Mouse (Mus musculus): Measurements from ENCODE around the gene Rae1. TPM values are rescaled to one million over a fixed set of nuclear protein-coding genes. Genes with fewer than 3 reads are reported as not detected.

The Rae1 gene
- polyA plus RNA-seq, 1 experiment from 2014 or later: 146 TPM

DNA sequence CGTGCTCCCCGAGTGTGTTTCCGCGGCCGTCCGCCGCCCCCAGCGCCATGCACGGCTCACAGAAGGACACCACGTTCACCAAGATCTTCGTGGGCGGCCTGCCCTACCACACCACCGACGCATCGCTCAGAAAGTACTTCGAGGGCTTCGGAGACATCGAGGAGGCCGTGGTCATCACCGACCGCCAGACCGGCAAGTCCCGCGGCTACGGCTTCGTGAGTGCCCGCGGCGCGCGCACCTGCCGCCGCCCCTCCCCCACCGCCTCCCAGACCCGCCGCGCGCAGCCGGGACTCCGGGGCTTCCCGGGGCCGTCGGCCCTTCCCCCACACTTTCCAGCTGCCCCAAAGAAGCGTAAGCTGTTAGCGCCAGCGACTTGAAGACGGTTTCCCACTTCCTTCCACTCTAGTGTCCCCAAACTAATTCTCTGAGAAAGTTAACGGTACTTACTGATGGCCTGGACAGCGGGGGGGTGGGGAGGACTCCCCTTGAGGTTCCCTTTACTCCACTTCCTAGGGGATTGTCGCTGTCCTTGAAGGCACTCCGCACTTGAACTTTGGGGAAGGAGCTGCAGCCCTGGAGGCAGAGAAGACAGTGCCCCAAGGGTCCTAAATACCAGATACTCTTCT, 22.3 kb downstream of the Rae1 start:
- WGBS: under 1% methylated on average over 41 of the region's 51 CpGs
- peaks cover 60% of the 10 kb centered on the region for H3K4me1 ChIP-seq

DNA sequence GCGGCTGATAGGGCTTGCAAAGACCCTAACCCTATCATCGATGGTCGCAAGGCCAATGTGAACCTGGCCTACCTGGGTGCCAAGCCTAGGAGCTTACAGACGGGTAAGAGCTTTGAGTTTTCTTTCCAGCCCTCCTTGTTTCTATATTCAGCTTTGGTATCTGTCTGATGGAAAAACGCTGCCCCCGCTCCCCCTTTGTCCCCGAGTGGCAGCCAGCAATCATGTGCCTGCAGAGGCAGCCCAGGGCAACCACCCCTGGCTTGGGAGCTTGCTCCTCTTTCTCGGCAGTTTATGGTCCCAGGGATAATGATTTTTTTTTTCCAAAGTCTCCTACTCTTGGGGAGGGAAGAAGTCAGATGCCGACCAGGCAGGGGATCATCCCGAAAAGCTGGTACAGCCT, 22.9 kb downstream of the Rae1 start:
- peaks cover 66% of the 10 kb centered on the region for H3K4me1 ChIP-seq
- H3K27me3 ChIP-seq: peaks cover 23% of the 10 kb centered on the region
- 12% methylated on average over 10 of the region's 10 CpGs for WGBS
- H3K4me2 ChIP-seq: peak overlapping the region; percentile 90
- H3K27ac ChIP-seq: no peak overlapping the region
- peak overlapping the region; percentile 89 for H3K9ac ChIP-seq
- no peak for ATAC-seq
- H3K4me3 ChIP-seq: peak overlapping the region; percentile 85
- H3K36me3 ChIP-seq (ENCODE audit: poor library complexity, severe bottlenecking): peaks cover 27% of the 10 kb centered on the region
- no peaks in the 10 kb centered on the region for H3K9me3 ChIP-seq (replicated peaks)

More for the DNA sequence above, 22.3 kb downstream of the Rae1 start:
- peak overlapping the region; percentile 85 for H3K4me3 ChIP-seq
- peaks cover 23% of the 10 kb centered on the region for H3K27me3 ChIP-seq
- peaks cover 21% of the 10 kb centered on the region for H3K36me3 ChIP-seq (ENCODE audit: poor library complexity, severe bottlenecking)
- H3K27ac ChIP-seq: peak overlapping the region; percentile 73
- H3K9ac ChIP-seq: peak overlapping the region; percentile 89
- peak; percentile 43 for ATAC-seq
- H3K9me3 ChIP-seq (replicated peaks): no peaks in the 10 kb centered on the region
- H3K4me2 ChIP-seq: peak overlapping the region; percentile 90

DNA sequence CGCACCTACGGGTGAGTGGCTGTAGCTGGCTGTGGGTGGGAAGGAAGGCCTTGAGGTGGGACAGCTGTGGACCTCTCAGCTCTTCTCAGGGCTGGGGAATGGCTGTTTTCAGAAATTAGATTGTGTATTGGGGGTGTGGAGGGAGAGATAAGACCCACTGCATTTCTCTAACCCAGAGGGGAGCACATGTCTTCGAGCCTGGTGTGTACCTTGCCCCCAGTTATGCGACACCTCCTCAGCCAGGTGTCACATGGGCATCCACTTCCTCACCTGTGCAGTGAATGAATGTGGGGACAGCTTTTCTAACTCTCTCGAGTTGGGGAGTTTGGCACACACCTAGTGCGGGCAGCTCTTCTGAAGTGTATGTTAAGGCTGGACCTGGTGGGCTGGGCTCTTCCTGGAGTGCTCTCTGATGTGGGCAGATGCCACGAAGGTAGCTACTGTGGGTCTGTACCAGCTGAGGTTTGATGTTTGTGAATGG, 23.5 kb downstream of the Rae1 start:
- H3K4me2 ChIP-seq: peak overlapping the region; percentile 90
- WGBS: 83% methylated on average over 7 of the region's 7 CpGs
- peak overlapping the region; percentile 89 for H3K9ac ChIP-seq
- peaks cover 69% of the 10 kb centered on the region for H3K4me1 ChIP-seq
- no peaks in the 10 kb centered on the region for H3K9me3 ChIP-seq (replicated peaks)
- peak overlapping the region; percentile 85 for H3K4me3 ChIP-seq
- no peak overlapping the region for H3K27ac ChIP-seq
- peaks cover 21% of the 10 kb centered on the region for H3K27me3 ChIP-seq
- peaks cover 33% of the 10 kb centered on the region for H3K36me3 ChIP-seq (ENCODE audit: poor library complexity, severe bottlenecking)
- no peak for ATAC-seq

DNA sequence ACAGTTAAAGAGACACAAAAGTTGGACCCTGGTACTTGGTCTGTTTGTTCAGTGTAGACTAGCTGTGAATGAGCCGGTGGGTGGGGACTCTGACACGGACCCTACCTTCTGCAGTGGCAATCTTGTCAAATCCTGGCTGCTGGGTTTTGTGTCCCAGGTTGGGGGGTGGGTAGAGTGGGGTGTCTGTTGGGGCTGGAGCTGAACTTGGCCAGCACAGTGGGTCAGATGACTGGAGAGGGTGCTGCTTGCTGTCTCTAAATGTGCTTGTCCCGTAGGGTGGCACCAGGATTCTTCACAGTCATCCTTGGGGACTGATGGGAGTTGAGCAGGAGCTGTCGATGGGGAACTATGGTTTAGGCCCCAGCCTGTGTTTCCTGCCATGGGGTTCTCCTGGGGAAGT, 24.0 kb downstream of the Rae1 start:
- Histone ChIP-seq H3K4me1 (peaks cover 69% of the 10 kb centered on the region), H3K4me2 (peak overlapping the region; percentile 90), H3K9me3 (replicated peaks) (no peaks in the 10 kb centered on the region), H3K27me3 (peaks cover 18% of the 10 kb centered on the region), H3K36me3 (ENCODE audit: poor library complexity, severe bottlenecking) (peaks cover 39% of the 10 kb centered on the region), H3K4me3 (no peak overlapping the region), H3K27ac (no peak overlapping the region), H3K9ac (peak overlapping the region; percentile 89)
- 84% methylated on average over 4 of the region's 4 CpGs for WGBS
- ATAC-seq: no peak

DNA sequence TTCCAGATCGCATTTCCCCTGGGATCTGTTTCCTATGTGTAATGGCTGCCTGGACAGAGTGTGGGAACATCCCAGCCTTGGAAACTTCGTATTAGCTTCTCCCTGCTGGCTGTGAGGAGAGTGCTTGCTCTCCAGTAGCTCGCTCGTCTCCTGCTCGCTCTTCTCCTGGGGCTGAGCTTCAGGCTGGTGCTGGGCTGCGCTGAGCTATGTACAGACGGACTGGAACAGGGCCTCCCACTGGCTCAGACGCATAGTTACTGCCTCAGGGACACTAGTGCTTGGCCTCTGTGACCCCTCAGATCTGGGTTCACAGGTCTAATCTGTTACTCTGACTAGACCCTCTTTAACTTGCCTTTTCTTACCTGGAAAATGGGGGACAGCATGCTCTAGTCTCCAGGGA, 24.5 kb downstream of the Rae1 start:
- 76% methylated on average over 8 of the region's 8 CpGs for WGBS
- peak overlapping the region; percentile 90 for H3K4me2 ChIP-seq
- peak overlapping the region; percentile 43; the same call in 1 of the 2 replicates for H3K9ac ChIP-seq
- H3K9me3 ChIP-seq (replicated peaks): no peaks in the 10 kb centered on the region
- no peak overlapping the region; the same call in 1 of the 2 replicates for H3K27ac ChIP-seq
- H3K4me1 ChIP-seq: peaks cover 67% of the 10 kb centered on the region
- peaks cover 43% of the 10 kb centered on the region for H3K36me3 ChIP-seq (ENCODE audit: poor library complexity, severe bottlenecking)
- H3K27me3 ChIP-seq: peaks cover 13% of the 10 kb centered on the region
- ATAC-seq: no peak
- no peak overlapping the region for H3K4me3 ChIP-seq

DNA sequence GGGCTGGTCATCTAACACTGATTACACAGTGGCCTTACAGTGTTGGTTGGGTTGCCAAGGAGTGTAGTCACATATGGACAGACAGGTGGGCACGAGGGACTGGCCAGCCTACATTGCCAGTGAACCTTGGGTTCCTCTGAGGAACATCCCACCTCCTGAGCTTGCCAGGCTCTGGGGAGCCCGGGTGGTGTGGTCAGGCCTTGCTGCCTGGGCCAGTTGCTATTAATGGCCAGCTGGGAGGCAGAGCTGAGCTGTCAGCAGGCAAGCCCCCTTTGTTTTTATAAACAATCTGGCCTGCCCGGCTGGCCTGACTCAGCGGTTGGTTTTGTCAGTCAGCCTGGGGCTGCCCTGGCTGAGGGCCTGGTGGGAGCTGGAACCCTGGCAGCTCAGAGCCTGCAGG, 25.0 kb downstream of the Rae1 start:
- Histone ChIP-seq H3K9me3 (replicated peaks) (no peaks in the 10 kb centered on the region), H3K36me3 (ENCODE audit: poor library complexity, severe bottlenecking) (peaks cover 49% of the 10 kb centered on the region), H3K27me3 (peaks cover 12% of the 10 kb centered on the region), H3K4me3 (peak overlapping the region; percentile 14), H3K4me2 (peak overlapping the region; percentile 90), H3K27ac (no peak overlapping the region), H3K4me1 (peaks cover 62% of the 10 kb centered on the region), H3K9ac (peak overlapping the region; percentile 43)
- no peak for ATAC-seq
- WGBS: 26% methylated on average over 4 of the region's 4 CpGs

DNA sequence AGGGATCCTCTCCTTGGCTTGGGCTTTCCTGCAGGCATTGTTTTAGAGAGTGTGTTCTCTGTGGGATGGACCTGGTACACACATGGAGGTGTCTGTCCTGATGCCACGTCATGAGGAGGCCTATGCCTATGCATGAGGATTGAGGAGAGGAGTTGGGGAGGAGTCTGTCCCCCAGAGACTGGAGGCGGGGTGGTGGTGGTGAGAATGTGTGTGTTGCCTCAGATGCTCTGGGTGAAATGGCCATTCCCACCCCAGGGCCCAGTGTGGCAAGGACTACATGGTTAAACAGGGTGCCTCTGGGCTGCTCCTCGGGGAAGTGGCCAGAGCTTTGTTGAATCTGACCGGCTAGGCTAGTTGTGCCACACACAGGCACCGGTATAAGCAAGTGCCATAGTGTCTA, 26.4 kb downstream of the Rae1 start:
- WGBS: 80% methylated on average over 5 of the region's 5 CpGs
- ATAC-seq: no peak
- Histone ChIP-seq H3K9me3 (replicated peaks) (no peaks in the 10 kb centered on the region), H3K4me1 (peaks cover 55% of the 10 kb centered on the region), H3K27ac (no peak overlapping the region), H3K27me3 (0 out of 2 replicates have a peak, but pooled peaks cover under 1% of the 10 kb centered on the region), H3K4me3 (no peak overlapping the region), H3K4me2 (no peak overlapping the region; the same call in 1 of the 2 replicates), H3K9ac (no peak overlapping the region), H3K36me3 (ENCODE audit: poor library complexity, severe bottlenecking) (peaks cover 62% of the 10 kb centered on the region)

DNA sequence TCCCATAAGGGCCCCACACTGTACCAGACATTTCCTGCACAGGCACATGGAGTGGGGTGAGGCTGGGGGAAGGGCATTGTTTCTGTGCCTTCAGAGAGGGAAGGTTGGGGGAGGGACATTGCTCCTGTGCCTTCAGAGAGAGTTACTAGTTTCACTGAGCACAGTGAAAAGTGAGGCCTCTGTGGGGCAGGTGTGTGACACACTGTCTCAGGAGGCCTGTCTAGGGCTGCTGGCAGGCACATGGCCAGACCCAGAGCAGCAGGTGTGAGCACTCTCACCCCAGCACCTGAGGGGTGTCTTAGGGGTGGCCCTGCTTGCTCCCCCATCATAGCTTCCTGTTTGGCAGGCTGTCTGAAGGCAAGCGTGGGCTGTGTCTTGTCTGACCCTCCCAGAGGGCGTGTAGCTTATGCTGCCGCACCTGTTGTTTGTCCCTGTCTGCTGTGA, 26.8 kb downstream of the Rae1 start:
- H3K36me3 ChIP-seq (ENCODE audit: poor library complexity, severe bottlenecking): peaks cover 66% of the 10 kb centered on the region
- 89% methylated on average over 3 of the region's 3 CpGs for WGBS
- H3K4me1 ChIP-seq: peaks cover 55% of the 10 kb centered on the region

DNA sequence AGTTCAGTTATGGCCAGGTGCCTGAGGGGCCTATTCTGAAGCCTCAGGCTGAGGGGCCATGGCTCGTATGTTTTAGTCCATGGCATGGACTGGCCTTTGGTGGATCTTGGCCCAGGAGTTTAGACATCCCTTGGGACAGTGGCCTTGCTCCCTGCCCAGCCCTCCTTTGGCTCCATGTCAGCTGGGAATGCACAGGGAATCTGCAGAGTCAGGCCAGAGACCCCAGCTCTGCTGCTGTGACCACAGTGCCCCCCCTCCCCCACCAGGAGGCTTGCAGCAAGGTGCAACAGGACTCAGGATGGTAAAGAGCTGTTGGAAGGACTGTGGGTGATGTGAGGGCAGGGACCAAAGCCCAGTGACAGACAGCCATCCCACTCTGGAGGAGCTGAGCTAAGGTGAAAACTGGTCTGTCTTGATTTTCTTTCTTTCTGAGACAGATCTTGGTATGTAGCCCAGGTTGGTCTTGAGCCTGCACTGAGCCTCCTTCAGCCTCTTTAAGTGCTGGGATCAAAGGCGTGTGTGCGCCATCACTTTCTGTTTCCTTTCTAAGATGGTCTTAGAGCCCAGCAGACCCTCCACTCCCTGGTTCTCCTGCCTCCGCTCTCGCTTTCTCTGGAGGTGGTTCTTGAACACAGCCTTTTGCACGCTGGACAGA, 27.4 kb downstream of the Rae1 start:
- peaks cover 72% of the 10 kb centered on the region for H3K36me3 ChIP-seq (ENCODE audit: poor library complexity, severe bottlenecking)
- H3K4me2 ChIP-seq: no peak overlapping the region
- H3K4me1 ChIP-seq: peaks cover 55% of the 10 kb centered on the region
- no peak for ATAC-seq
- no peaks in the 10 kb centered on the region for H3K27me3 ChIP-seq
- 92% methylated on average over 6 of the region's 6 CpGs for WGBS
- H3K9ac ChIP-seq: no peak overlapping the region
- H3K4me3 ChIP-seq: no peak overlapping the region
- no peak overlapping the region for H3K27ac ChIP-seq
- no peaks in the 10 kb centered on the region for H3K9me3 ChIP-seq (replicated peaks)

More for the DNA sequence above, 26.8 kb downstream of the Rae1 start:
- Histone ChIP-seq H3K9me3 (replicated peaks) (no peaks in the 10 kb centered on the region), H3K9ac (no peak overlapping the region), H3K4me3 (no peak overlapping the region), H3K27me3 (no peaks in the 10 kb centered on the region), H3K4me2 (no peak overlapping the region), H3K27ac (no peak overlapping the region)
- ATAC-seq: no peak

DNA sequence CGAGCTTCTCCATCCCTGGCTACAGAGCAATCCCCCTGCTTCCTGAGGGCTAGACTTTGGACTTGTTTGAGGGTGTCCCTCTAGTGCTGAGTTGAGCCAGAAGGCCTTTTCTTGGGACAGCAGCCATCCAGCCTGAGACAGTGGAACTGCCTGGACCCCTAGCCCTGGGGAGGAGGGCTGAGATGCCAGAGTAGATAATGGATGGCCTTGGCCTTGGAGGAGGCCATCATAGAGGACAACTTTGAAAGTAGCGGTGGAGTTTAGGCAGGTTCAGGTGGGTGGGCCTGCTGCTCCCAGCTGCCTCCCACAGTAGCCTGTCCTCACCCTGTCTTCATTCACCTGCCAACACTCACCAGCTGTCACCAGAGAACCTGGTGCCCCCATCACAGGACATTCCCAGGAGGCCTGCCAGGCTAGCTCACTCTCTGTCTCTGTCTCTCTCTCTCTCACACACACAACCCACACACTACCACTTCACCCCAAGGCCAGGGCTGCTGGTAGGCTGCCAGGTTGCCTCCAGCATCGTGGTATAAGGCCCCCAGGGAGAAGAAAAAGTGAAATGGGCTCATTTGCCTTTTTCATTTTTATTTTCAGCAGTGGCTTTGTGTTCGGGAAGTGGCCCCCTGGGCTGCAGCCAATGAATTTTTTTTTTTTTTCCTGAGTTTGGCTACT, 28.0 kb downstream of the Rae1 start:
- Histone ChIP-seq H3K36me3 (ENCODE audit: poor library complexity, severe bottlenecking) (peaks cover 79% of the 10 kb centered on the region), H3K9ac (no peak overlapping the region), H3K4me2 (no peak overlapping the region), H3K27me3 (no peaks in the 10 kb centered on the region), H3K27ac (no peak overlapping the region), H3K9me3 (replicated peaks) (no peaks in the 10 kb centered on the region), H3K4me1 (peaks cover 48% of the 10 kb centered on the region), H3K4me3 (no peak overlapping the region)
- 73% methylated on average over 4 of the region's 4 CpGs for WGBS
- no peak for ATAC-seq

DNA sequence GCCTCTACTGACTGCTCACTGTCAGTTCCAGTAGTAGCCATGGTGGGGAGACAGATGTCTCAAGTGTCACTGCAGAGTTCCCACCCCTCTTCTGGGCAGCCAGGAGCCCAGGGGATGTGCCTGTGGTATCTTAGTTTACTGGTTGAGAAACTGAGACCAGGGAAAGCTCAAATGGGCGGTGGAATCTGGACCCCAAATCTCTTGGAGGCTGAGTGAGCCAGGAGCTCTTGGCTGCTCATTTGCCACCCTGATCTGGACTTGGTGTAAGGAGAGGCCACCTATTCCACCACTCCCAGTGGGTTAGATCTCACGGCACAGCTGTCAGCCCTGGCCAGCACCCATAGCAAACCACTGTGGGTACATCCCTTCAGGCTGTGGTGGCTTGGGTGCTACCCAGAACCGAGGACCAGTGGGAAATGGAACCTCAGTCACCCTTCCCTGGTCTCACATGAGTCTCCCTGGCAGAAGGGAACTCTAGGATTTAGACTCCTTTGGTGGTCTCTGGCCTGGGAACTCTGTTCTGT, 28.7 kb downstream of the Rae1 start:
- H3K27ac ChIP-seq: no peak overlapping the region
- no peak overlapping the region for H3K4me3 ChIP-seq
- H3K9ac ChIP-seq: no peak overlapping the region
- no peak for ATAC-seq
- H3K36me3 ChIP-seq (ENCODE audit: poor library complexity, severe bottlenecking): peaks cover 85% of the 10 kb centered on the region
- no peaks in the 10 kb centered on the region for H3K9me3 ChIP-seq (replicated peaks)
- H3K4me1 ChIP-seq: peaks cover 42% of the 10 kb centered on the region
- H3K27me3 ChIP-seq: no peaks in the 10 kb centered on the region
- H3K4me2 ChIP-seq: no peak overlapping the region
- 83% methylated on average over 3 of the region's 3 CpGs for WGBS

Data from forebrain, embryonic 13.5 days (tissue).